Mouse (Mus musculus): ENCODE results near the gene Ube2h. TPM values are rescaled to one million over a fixed set of nuclear protein-coding genes. Genes with fewer than 3 reads are reported as not detected.

Ube2h gene
- polyA plus RNA-seq, 1 experiment from 2014 or later = 42.3 TPM

GRCm38 (mm10) chr6:30267486-30267885 is 36.9 kb downstream of the Ube2h start:
- no peak for ATAC-seq (ENCODE audit: insufficient read depth)

DNA sequence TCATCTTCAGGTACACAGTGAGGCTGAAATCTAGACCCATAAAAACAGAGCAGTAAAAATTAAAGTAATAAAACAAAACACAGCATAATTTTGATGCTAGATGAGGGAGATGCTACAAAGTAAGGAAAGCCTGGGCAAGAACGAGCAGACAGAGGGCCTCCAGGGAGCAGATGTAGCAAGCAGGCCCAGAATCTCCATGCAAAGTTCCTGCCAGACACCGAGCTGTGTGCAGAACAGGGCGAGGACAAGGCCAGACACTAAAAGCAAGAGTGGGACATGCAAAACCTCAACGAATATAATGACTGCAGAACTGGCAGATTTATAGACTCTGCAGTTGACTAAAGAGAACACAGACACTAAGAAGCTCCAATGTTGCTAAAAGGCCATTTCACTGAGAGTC is 38.9 kb downstream of the Ube2h start:
- no peak for DNase-seq
- ATAC-seq (ENCODE audit: insufficient read depth) = no peak
- Histone ChIP-seq H3K36me3 (ENCODE audit: insufficient read depth) (peaks cover 52% of the 10 kb centered on the region), H3K4me1 (ENCODE audit: insufficient read depth) (0 out of 2 replicates have a peak, but pooled peaks cover 4% of the 10 kb centered on the region), H3K4me2 (no peak overlapping the region), H3K9me3 (ENCODE audit: low read depth, low read length) (no peaks in the 10 kb centered on the region), H3K9ac (no peak overlapping the region), H3K27ac (ENCODE audit: low read depth) (no peak overlapping the region), H3K4me3 (ENCODE audit: low read depth, low read length) (no peak overlapping the region), H3K27me3 (ENCODE audit: insufficient read depth, low read length) (no peaks in the 10 kb centered on the region)
- TF ChIP-seq CTCF (IDR thresholded peaks at IDR 0.05; ENCODE audit: low read depth) = no peak
- 90% methylated on average over 4 of the region's 4 CpGs for WGBS

More at GRCm38 (mm10) chr6:30267486-30267885, 36.9 kb downstream of the Ube2h start:
- no peak overlapping the region for H3K4me3 ChIP-seq (ENCODE audit: low read depth, low read length)
- H3K4me2 ChIP-seq = no peak overlapping the region
- H3K9ac ChIP-seq = no peak overlapping the region
- H3K9me3 ChIP-seq (ENCODE audit: low read depth, low read length) = no peaks in the 10 kb centered on the region
- H3K27ac ChIP-seq (ENCODE audit: low read depth) = no peak overlapping the region
- no peak for TF ChIP-seq CTCF (IDR thresholded peaks at IDR 0.05; ENCODE audit: low read depth)
- H3K4me1 ChIP-seq (ENCODE audit: insufficient read depth) = 0 out of 2 replicates have a peak, but pooled peaks cover 4% of the 10 kb centered on the region
- H3K36me3 ChIP-seq (ENCODE audit: insufficient read depth) = peaks cover 57% of the 10 kb centered on the region
- no peak for DNase-seq
- no peaks in the 10 kb centered on the region for H3K27me3 ChIP-seq (ENCODE audit: insufficient read depth, low read length)
- WGBS = 89% methylated on average over 7 of the region's 7 CpGs

GRCm38 (mm10) chr6:30263053-30263452 is 41.3 kb downstream of the Ube2h start:
- Histone ChIP-seq H3K36me3 (ENCODE audit: insufficient read depth) (peaks cover 64% of the 10 kb centered on the region), H3K27me3 (ENCODE audit: insufficient read depth, low read length) (no peaks in the 10 kb centered on the region), H3K9me3 (ENCODE audit: low read depth, low read length) (no peaks in the 10 kb centered on the region), H3K4me1 (ENCODE audit: insufficient read depth) (0 out of 2 replicates have a peak, but pooled peaks cover 4% of the 10 kb centered on the region), H3K9ac (no peak overlapping the region), H3K4me2 (no peak overlapping the region), H3K4me3 (ENCODE audit: low read depth, low read length) (no peak overlapping the region), H3K27ac (ENCODE audit: low read depth) (no peak overlapping the region)
- ATAC-seq (ENCODE audit: insufficient read depth) = no peak
- no peak for TF ChIP-seq CTCF (IDR thresholded peaks at IDR 0.05; ENCODE audit: low read depth)
- DNase-seq = peak; percentile 78
- 47% methylated on average over 4 of the region's 4 CpGs for WGBS

- Histone ChIP-seq H3K4me3 (ENCODE audit: low read depth, low read length) (no peak overlapping the region), H3K4me2 (no peak overlapping the region), H3K4me1 (ENCODE audit: insufficient read depth) (0 out of 2 replicates have a peak, but pooled peaks cover 4% of the 10 kb centered on the region), H3K9ac (no peak overlapping the region), H3K36me3 (ENCODE audit: insufficient read depth) (peaks cover 62% of the 10 kb centered on the region), H3K27ac (ENCODE audit: low read depth) (no peak overlapping the region), H3K9me3 (ENCODE audit: low read depth, low read length) (no peaks in the 10 kb centered on the region), H3K27me3 (ENCODE audit: insufficient read depth, low read length) (no peaks in the 10 kb centered on the region)
- 82% methylated on average over 6 of the region's 6 CpGs for WGBS
- TF ChIP-seq CTCF (IDR thresholded peaks at IDR 0.05; ENCODE audit: low read depth) = no peak
- ATAC-seq (ENCODE audit: insufficient read depth) (no peak), DNase-seq (no peak)
Observed at GRCm38 (mm10) chr6:30259271-30259670, 45.1 kb downstream of the Ube2h start.

GRCm38 (mm10) chr6:30257962-30258361 is 46.4 kb downstream of the Ube2h start:
- Histone ChIP-seq H3K4me1 (ENCODE audit: insufficient read depth) (0 out of 2 replicates have a peak, but pooled peaks cover 2% of the 10 kb centered on the region), H3K4me2 (no peak overlapping the region), H3K9me3 (ENCODE audit: low read depth, low read length) (no peaks in the 10 kb centered on the region), H3K4me3 (ENCODE audit: low read depth, low read length) (no peak overlapping the region), H3K9ac (no peak overlapping the region), H3K36me3 (ENCODE audit: insufficient read depth) (peaks cover 60% of the 10 kb centered on the region), H3K27me3 (ENCODE audit: insufficient read depth, low read length) (no peaks in the 10 kb centered on the region), H3K27ac (ENCODE audit: low read depth) (no peak overlapping the region)
- TF ChIP-seq CTCF (IDR thresholded peaks at IDR 0.05; ENCODE audit: low read depth) = no peak
- ATAC-seq (ENCODE audit: insufficient read depth) (no peak), DNase-seq (no peak)
- 78% methylated on average over 1 of the region's 1 CpGs for WGBS

GRCm38 (mm10) chr6:30255846-30256245 is 48.5 kb downstream of the Ube2h start:
- no peak for DNase-seq
- 71% methylated on average over 1 of the region's 1 CpGs for WGBS
- TF ChIP-seq CTCF (IDR thresholded peaks at IDR 0.05; ENCODE audit: low read depth) = no peak
- Histone ChIP-seq H3K4me2 (no peak overlapping the region), H3K9me3 (ENCODE audit: low read depth, low read length) (no peaks in the 10 kb centered on the region), H3K4me3 (ENCODE audit: low read depth, low read length) (no peak overlapping the region), H3K4me1 (ENCODE audit: insufficient read depth) (no peaks in the 10 kb centered on the region), H3K9ac (no peak overlapping the region), H3K36me3 (ENCODE audit: insufficient read depth) (peaks cover 53% of the 10 kb centered on the region), H3K27ac (ENCODE audit: low read depth) (no peak overlapping the region), H3K27me3 (ENCODE audit: insufficient read depth, low read length) (no peaks in the 10 kb centered on the region)
- ATAC-seq (ENCODE audit: insufficient read depth) = no peak

DNA sequence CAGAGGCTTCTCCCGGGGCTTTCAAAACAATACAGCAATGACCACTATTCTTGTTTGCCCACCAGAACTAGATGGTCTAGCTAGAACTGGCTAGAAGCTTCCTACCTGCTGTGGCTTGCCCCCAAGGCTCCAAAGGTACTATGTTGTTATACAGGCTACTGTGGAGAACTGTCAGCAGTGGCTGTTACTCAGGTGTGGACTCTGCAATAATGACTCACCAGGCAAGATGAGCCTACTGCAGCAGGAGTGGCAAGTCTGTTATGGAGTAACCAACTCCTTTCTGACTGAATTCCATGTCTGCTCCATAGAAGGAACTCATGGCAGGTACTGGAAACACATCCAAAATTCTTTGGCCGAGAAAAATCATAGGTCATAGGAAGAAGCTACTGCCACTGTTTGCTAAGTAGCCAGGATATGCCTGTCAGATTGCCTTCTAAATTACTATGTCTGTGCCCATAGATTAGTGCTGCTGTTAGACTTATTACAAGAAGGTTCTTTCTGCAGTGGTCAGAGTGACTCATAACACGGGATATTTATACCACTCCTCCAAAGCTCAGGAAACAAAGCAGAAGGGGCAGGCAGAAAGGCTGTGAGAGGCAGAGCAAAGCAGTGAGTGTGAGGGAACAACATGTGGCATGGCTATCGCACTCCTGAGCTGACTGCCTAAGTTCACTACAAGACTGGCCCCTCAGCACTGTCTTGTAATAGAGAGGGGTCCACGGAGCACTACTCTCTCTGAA is 51.9 kb downstream of the Ube2h start:
- Histone ChIP-seq H3K4me1 (ENCODE audit: insufficient read depth) (no peaks in the 10 kb centered on the region), H3K9ac (no peak overlapping the region), H3K27ac (ENCODE audit: low read depth) (no peak overlapping the region), H3K27me3 (ENCODE audit: insufficient read depth, low read length) (no peaks in the 10 kb centered on the region), H3K36me3 (ENCODE audit: insufficient read depth) (peaks cover 25% of the 10 kb centered on the region), H3K4me3 (ENCODE audit: low read depth, low read length) (no peak overlapping the region), H3K9me3 (ENCODE audit: low read depth, low read length) (no peaks in the 10 kb centered on the region), H3K4me2 (no peak overlapping the region)
- 88% methylated on average over 5 of the region's 5 CpGs for WGBS
- no peak for DNase-seq
- no peak for TF ChIP-seq CTCF (IDR thresholded peaks at IDR 0.05; ENCODE audit: low read depth)
- ATAC-seq (ENCODE audit: insufficient read depth) = no peak

All from lung, embryonic 14.5 days (tissue).